Mouse (Mus musculus) hindbrain, embryonic 14.5 days (tissue): ENCODE data around the gene Ssc5d. TPM values are rescaled to one million over a fixed set of nuclear protein-coding genes. Genes with fewer than 3 reads are reported as not detected.

Experiments
- ATAC-seq: fragments of 200-750 bp; cut with Nextera tagmentation; 2 replicates; pipeline ENCODE4 v1.8.0; 2017; ENCODE audit warnings: moderate number of reproducible peaks, mild to moderate bottlenecking, moderate TSS enrichment, moderate library complexity; ENCODE audit not compliant: low FRiP score
- DNase-seq: peaks from one replicate; pipeline ENCODE4 v3.0.0-alpha.2; 2015; ENCODE audit warnings: low spot score
- H3K27ac ChIP-seq: fragments of 300-500 bp; sonication (generic); 2 replicates; pipeline ENCODE4 v1.5.1; 2014; ENCODE audit warnings: mild to moderate bottlenecking, moderate library complexity
- H3K27me3 ChIP-seq: fragments of 300-500 bp; sonication (generic); 2 replicates; pipeline ENCODE4 v1.6.1; 2014; ENCODE audit warnings: mild to moderate bottlenecking, low read length, mixed read lengths; ENCODE audit not compliant: control insufficient read depth, insufficient read depth
- H3K36me3 ChIP-seq: fragments of 300-500 bp; sonication (generic); replicated peaks from 2 replicates; pipeline ENCODE4 v1.6.1; 2014; ENCODE audit not compliant: control insufficient read depth, insufficient read depth
- H3K4me1 ChIP-seq: fragments of 300-500 bp; sonication (generic); replicated peaks from 2 replicates; pipeline ENCODE4 v1.6.1; 2014; ENCODE audit warnings: antibody characterized with exemption, low read length, mixed read lengths; ENCODE audit not compliant: control insufficient read depth, insufficient read depth
- H3K4me2 ChIP-seq: fragments of 300-500 bp; sonication (generic); replicated peaks from 2 replicates; pipeline ENCODE4 v1.6.1; 2014; ENCODE audit warnings: mild to moderate bottlenecking, moderate library complexity
- H3K4me3 ChIP-seq: fragments of 300-500 bp; sonication (generic); replicated peaks from 2 replicates; pipeline ENCODE4 v1.5.1; 2014; ENCODE audit warnings: mild to moderate bottlenecking, low read length
- H3K9ac ChIP-seq: fragments of 300-500 bp; sonication (generic); 2 replicates; pipeline ENCODE4 v1.6.1; 2014
- H3K9me3 ChIP-seq: fragments of 300-500 bp; sonication (generic); 2 replicates; pipeline ENCODE4 v1.6.1; 2016; ENCODE audit warnings: low read length; ENCODE audit not compliant: control insufficient read depth
- WGBS: fragments of 180-500 bp; shearing (Covaris S2); extraction: QIAGEN DNeasy Blood & Tissue Kit; methylation state at CpG from one replicate; pipeline ENCODE4 v1.1.7; 2014; 5-methylcytosine and 5-hydroxymethylcytosine counted together
- polyA plus RNA-seq: library from polyadenylated mRNA; unstranded; fragments of >200 nt; fragmentation: Nextera tagmentation; extraction: Ambion mirVana; gene quantifications from 2 replicates; pipeline ENCODE4 v1.2.1, GENCODE M21; 2014

Gene Ssc5d
- polyA plus RNA-seq, 1 experiment from 2014 or later, result 0.74 TPM

- DNase-seq (peak; percentile 55), ATAC-seq (peak; percentile 59)
- H3K9ac ChIP-seq, result peak overlapping the region; percentile 45
- no peaks in the 10 kb centered on the region for H3K36me3 ChIP-seq
- peak overlapping the region; percentile 26 for H3K4me3 ChIP-seq
- H3K4me1 ChIP-seq, result 0 out of 2 replicates have a peak, but pooled peaks cover 5% of the 10 kb centered on the region
- H3K27ac ChIP-seq, result peak overlapping the region; percentile 33; the same call in 1 of the 2 replicates
- H3K9me3 ChIP-seq, result no peaks in the 10 kb centered on the region
- 7% methylated on average over 19 of the region's 19 CpGs for WGBS
- peak overlapping the region; percentile 55 for H3K4me2 ChIP-seq
- no peaks in the 10 kb centered on the region for H3K27me3 ChIP-seq
Observed at GRCm38 (mm10) chr7:4899649-4900522, 25.7 kb upstream of the Ssc5d start.

- Histone ChIP-seq H3K4me3 (no peak overlapping the region; the same call in 1 of the 2 replicates), H3K27ac (no peak overlapping the region), H3K9me3 (no peaks in the 10 kb centered on the region), H3K36me3 (no peaks in the 10 kb centered on the region), H3K9ac (no peak overlapping the region), H3K4me1 (0 out of 2 replicates have a peak, but pooled peaks cover 5% of the 10 kb centered on the region), H3K27me3 (no peaks in the 10 kb centered on the region), H3K4me2 (peak overlapping the region; percentile 55)
- DNase-seq (no peak), ATAC-seq (no peak)
- WGBS, result 29% methylated on average over 11 of the region's 11 CpGs
Observed at GRCm38 (mm10) chr7:4900523-4900851, 25.1 kb upstream of the Ssc5d start.

- Histone ChIP-seq H3K4me1 (0 out of 2 replicates have a peak, but pooled peaks cover 5% of the 10 kb centered on the region), H3K9me3 (no peaks in the 10 kb centered on the region), H3K36me3 (no peaks in the 10 kb centered on the region), H3K27me3 (no peaks in the 10 kb centered on the region), H3K4me3 (no peak overlapping the region), H3K4me2 (no peak overlapping the region), H3K9ac (no peak overlapping the region), H3K27ac (no peak overlapping the region)
- DNase-seq (no peak), ATAC-seq (no peak)
- WGBS, result 49% methylated on average over 8 of the region's 8 CpGs
Observed at GRCm38 (mm10) chr7:4901171-4901570, 24.4 kb upstream of the Ssc5d start.

GRCm38 (mm10) chr7:4902404-4902803 is 23.2 kb upstream of the Ssc5d start:
- H3K27me3 ChIP-seq, result no peaks in the 10 kb centered on the region
- no peak for DNase-seq
- H3K4me1 ChIP-seq, result 0 out of 2 replicates have a peak, but pooled peaks cover 5% of the 10 kb centered on the region
- H3K4me2 ChIP-seq, result no peak overlapping the region
- H3K36me3 ChIP-seq, result no peaks in the 10 kb centered on the region
- no peaks in the 10 kb centered on the region for H3K9me3 ChIP-seq
- no peak overlapping the region for H3K27ac ChIP-seq
- WGBS, result 82% methylated on average over 9 of the region's 9 CpGs
- H3K4me3 ChIP-seq, result no peak overlapping the region
- no peak for ATAC-seq
- H3K9ac ChIP-seq, result no peak overlapping the region

- H3K9me3 ChIP-seq, result no peaks in the 10 kb centered on the region
- no peak within 1 kb of the TSS for H3K27ac ChIP-seq
- no peaks in the 10 kb centered on the region for H3K4me1 ChIP-seq
- H3K27me3 ChIP-seq, result no peaks in the 10 kb centered on the region
- ATAC-seq (no peak; the same call in 1 of the 2 replicates), DNase-seq (no peak)
- no peak within 1 kb of the TSS for H3K4me2 ChIP-seq
- 54% methylated on average over 10 of the region's 10 CpGs for WGBS
- no peaks in the 10 kb centered on the region for H3K36me3 ChIP-seq
- no peak within 1 kb of the TSS for H3K4me3 ChIP-seq
- no peak within 1 kb of the TSS for H3K9ac ChIP-seq
Observed at GRCm38 (mm10) chr7:4906466-4906950, 19.1 kb upstream of the Ssc5d start, which contains the start of gene Gm36210. Gm36210 (minus strand) TSS chr7:4906516.

GRCm38 (mm10) chr7:4911561-4911960 is 14.0 kb upstream of the Ssc5d start:
- H3K4me2 ChIP-seq, result no peak overlapping the region; the same call in 1 of the 2 replicates
- ATAC-seq, result no peak

GRCm38 (mm10) chr7:4912248-4912647 is 13.3 kb upstream of the Ssc5d start:
- DNase-seq (no peak), ATAC-seq (no peak)
- Histone ChIP-seq H3K4me2 (no peak overlapping the region), H3K4me3 (peak overlapping the region; percentile 4; the same call in 1 of the 2 replicates), H3K4me1 (peaks cover 22% of the 10 kb centered on the region), H3K36me3 (no peaks in the 10 kb centered on the region), H3K27me3 (no peaks in the 10 kb centered on the region), H3K9me3 (no peaks in the 10 kb centered on the region), H3K27ac (no peak overlapping the region), H3K9ac (no peak overlapping the region)
- WGBS, result 60% methylated on average over 5 of the region's 5 CpGs

More at GRCm38 (mm10) chr7:4911561-4911960, 14.0 kb upstream of the Ssc5d start:
- peak; percentile 78 for DNase-seq
- Histone ChIP-seq H3K9me3 (no peaks in the 10 kb centered on the region), H3K27me3 (no peaks in the 10 kb centered on the region), H3K4me1 (peaks cover 15% of the 10 kb centered on the region), H3K4me3 (peak overlapping the region; percentile 4; the same call in 1 of the 2 replicates), H3K36me3 (no peaks in the 10 kb centered on the region), H3K27ac (no peak overlapping the region), H3K9ac (no peak overlapping the region)
- 33% methylated on average over 9 of the region's 9 CpGs for WGBS

GRCm38 (mm10) chr7:4915007-4915665 is 10.4 kb upstream of the Ssc5d start, which contains the start of gene Zfp628:
Zfp628 (plus strand) TSS chr7:4915217.
- ATAC-seq (peak; percentile 89), DNase-seq (peak; percentile 99)
- peak within 1 kb of the TSS; percentile 98 for H3K27ac ChIP-seq
- peak within 1 kb of the TSS; percentile 71 for H3K4me2 ChIP-seq
- no peaks in the 10 kb centered on the region for H3K27me3 ChIP-seq
- no peaks in the 10 kb centered on the region for H3K9me3 ChIP-seq
- peaks cover 22% of the 10 kb centered on the region for H3K4me1 ChIP-seq
- under 1% methylated on average over 55 of the region's 56 CpGs for WGBS
- H3K36me3 ChIP-seq, result peaks cover 20% of the 10 kb centered on the region
- peak within 1 kb of the TSS; percentile 71 for H3K9ac ChIP-seq
- H3K4me3 ChIP-seq, result peak within 1 kb of the TSS; percentile 57
